Mouse (Mus musculus) liver, embryonic 14.5 days (tissue): Measurements from ENCODE around the gene Rcbtb2. TPM values are rescaled to one million over a fixed set of nuclear protein-coding genes. Genes with fewer than 3 reads are reported as not detected.

ENCODE experiments used
- ATAC-seq: fragments of 200-750 bp; cut with Nextera tagmentation; 2 replicates; pipeline ENCODE4 v1.8.0; 2017; ENCODE audit warnings: moderate number of reproducible peaks, mild to moderate bottlenecking, moderate library complexity; ENCODE audit not compliant: insufficient read depth
- DNase-seq, 3 experiments: peaks; one replicate each; pipeline ENCODE4 v3.0.0-alpha.2; 2012 to 2013; ENCODE audit warnings: low read depth in 3 of 3, low spot score in 3 of 3
- H3K27ac ChIP-seq: fragments of 300-500 bp; sonication (generic); 2 replicates; pipeline ENCODE4 v1.5.1; 2014; ENCODE audit warnings: moderate library complexity, mild to moderate bottlenecking, control low read depth, inconsistent platforms
- H3K27me3 ChIP-seq: fragments of 300-500 bp; sonication (generic); 2 replicates; pipeline ENCODE4 v1.6.1; 2014; ENCODE audit warnings: mild to moderate bottlenecking, low read length, moderate library complexity; ENCODE audit not compliant: control insufficient read depth, insufficient read depth
- H3K36me3 ChIP-seq: fragments of 300-500 bp; sonication (generic); replicated peaks from 2 replicates; pipeline ENCODE4 v1.6.1; 2014; ENCODE audit warnings: low read depth; ENCODE audit not compliant: control insufficient read depth, insufficient read depth
- H3K4me1 ChIP-seq, 2 experiments: fragments of 200-500 bp in 1 of 2; fragments of 300-500 bp in 1 of 2; sonication (generic) in 1 of 2; replicated peaks; 2 replicates each; pipeline ENCODE4 v1.6.1; 2012 to 2014; ENCODE audit warnings: antibody characterized with exemption in 1 of 2, inconsistent platforms in 1 of 2, low read length in 1 of 2; ENCODE audit not compliant: control insufficient read depth in 2 of 2, insufficient read depth in 2 of 2
- H3K4me2 ChIP-seq: fragments of 300-500 bp; sonication (generic); 2 replicates; pipeline ENCODE4 v1.6.1; 2014; ENCODE audit warnings: low read depth, mild to moderate bottlenecking, control low read depth, moderate library complexity
- H3K4me3 ChIP-seq, 2 experiments: fragments of 200-500 bp in 1 of 2; fragments of 300-500 bp in 1 of 2; sonication (generic) in 1 of 2; 2 replicates each; pipeline ENCODE4 v1.5.1; 2012 to 2014; ENCODE audit warnings: low read depth in 2 of 2, low read length in 2 of 2, mild to moderate bottlenecking in 2 of 2, control low read depth in 1 of 2, inconsistent platforms in 1 of 2, moderate library complexity in 1 of 2; ENCODE audit not compliant: insufficient read depth in 1 of 2
- H3K9ac ChIP-seq: fragments of 300-500 bp; sonication (generic); replicated peaks from 2 replicates; pipeline ENCODE4 v1.6.1; 2014; ENCODE audit warnings: mild to moderate bottlenecking, control low read depth, moderate library complexity
- H3K9me3 ChIP-seq: fragments of 300-500 bp; sonication (generic); 2 replicates; pipeline ENCODE4 v1.6.1; 2016; ENCODE audit warnings: low read length, mixed read lengths; ENCODE audit not compliant: control insufficient read depth
- CTCF ChIP-seq: IDR thresholded peaks from 2 replicates; pipeline ENCODE4 v1.5.1; 2016; ENCODE audit warnings: antibody characterized with exemption, low read depth, control low read depth
- EP300 ChIP-seq: IDR thresholded peaks from 2 replicates; pipeline ENCODE4 v1.6.1; 2016; ENCODE audit warnings: antibody characterized with exemption, low read depth
- WGBS: fragments of 180-500 bp; shearing (Covaris S2); extraction: QIAGEN DNeasy Blood & Tissue Kit; methylation state at CpG from one replicate; pipeline ENCODE4 v1.1.7; 2014; ENCODE audit not compliant: insufficient replicate concordance; 5-methylcytosine and 5-hydroxymethylcytosine counted together
- polyA plus RNA-seq, 2 experiments: library from polyadenylated mRNA; depleted of rRNA in 1 of 2; stranded (reverse) in 1 of 2; unstranded in 1 of 2; fragments of >200 nt; fragmentation: Nextera tagmentation in 1 of 2; extraction: Ambion mirVana in 1 of 2; gene quantifications; 2 replicates each; pipeline versions ENCODE4 v1.2.1 to v1.2.3; 2012 to 2014

The Rcbtb2 gene
- polyA plus RNA-seq, 2 experiments: 7.9 to 20.3 TPM

DNA sequence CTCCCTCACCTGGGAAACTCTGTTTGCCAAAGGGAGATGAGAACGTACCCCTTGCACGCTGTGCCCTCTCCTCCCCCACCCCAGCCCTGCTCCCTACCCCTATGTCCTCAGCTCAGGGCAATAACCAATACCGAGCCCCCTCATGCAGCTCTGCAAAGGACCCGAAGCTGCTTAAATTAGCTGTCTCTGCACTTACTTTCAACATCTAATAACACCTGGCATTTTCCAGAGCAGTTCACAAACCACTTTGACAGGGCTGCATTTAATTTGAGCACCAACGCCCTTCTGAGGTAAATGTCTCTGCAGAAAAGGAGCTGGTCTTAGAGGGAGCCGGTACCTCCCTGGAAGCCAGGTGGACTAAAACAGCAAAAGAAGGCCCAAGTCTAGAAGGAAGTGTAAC lies 3.4 kb upstream of the Rcbtb2 start:
- no peaks in the 10 kb centered on the region for H3K36me3 ChIP-seq
- H3K9me3 ChIP-seq: no peaks in the 10 kb centered on the region
- no peaks in the 10 kb centered on the region for H3K27me3 ChIP-seq
- H3K4me3 ChIP-seq: no peak overlapping the region
- H3K9ac ChIP-seq: no peak overlapping the region
- H3K4me2 ChIP-seq: no peak overlapping the region
- H3K27ac ChIP-seq: no peak overlapping the region
- 47% methylated on average over 6 of the region's 6 CpGs for WGBS
- DNase-seq (no peak), ATAC-seq (no peak)
- peaks cover 4 to 27% of the 10 kb centered on the region in 2 experiments for H3K4me1 ChIP-seq
- no peak for TF ChIP-seq EP300
- no peak for TF ChIP-seq CTCF

GRCm38 (mm10) chr14:73119966-73120365 lies 2.9 kb upstream of the Rcbtb2 start:
- Histone ChIP-seq H3K27ac (no peak overlapping the region), H3K4me2 (no peak overlapping the region), H3K9ac (no peak overlapping the region), H3K4me1 (peaks cover 4 to 27% of the 10 kb centered on the region in 2 experiments), H3K9me3 (no peaks in the 10 kb centered on the region), H3K4me3 (no peak overlapping the region), H3K36me3 (no peaks in the 10 kb centered on the region), H3K27me3 (no peaks in the 10 kb centered on the region)
- ATAC-seq: no peak
- no peak for DNase-seq
- WGBS: 34% methylated on average over 2 of the region's 2 CpGs
- TF ChIP-seq CTCF (no peak), EP300 (no peak)

- Histone ChIP-seq H3K9me3 (no peaks in the 10 kb centered on the region), H3K27me3 (no peaks in the 10 kb centered on the region), H3K4me2 (no peak overlapping the region), H3K4me1 (peaks cover 4 to 27% of the 10 kb centered on the region in 2 experiments), H3K4me3 (no peak overlapping the region), H3K27ac (no peak overlapping the region), H3K9ac (no peak overlapping the region), H3K36me3 (no peaks in the 10 kb centered on the region)
- WGBS: 19% methylated on average over 4 of the region's 4 CpGs
- TF ChIP-seq EP300: no peak
- TF ChIP-seq CTCF: no peak
- DNase-seq (no peak), ATAC-seq (no peak)
Observed at GRCm38 (mm10) chr14:73122211-73122922, 470 bp upstream of the Rcbtb2 start.

DNA sequence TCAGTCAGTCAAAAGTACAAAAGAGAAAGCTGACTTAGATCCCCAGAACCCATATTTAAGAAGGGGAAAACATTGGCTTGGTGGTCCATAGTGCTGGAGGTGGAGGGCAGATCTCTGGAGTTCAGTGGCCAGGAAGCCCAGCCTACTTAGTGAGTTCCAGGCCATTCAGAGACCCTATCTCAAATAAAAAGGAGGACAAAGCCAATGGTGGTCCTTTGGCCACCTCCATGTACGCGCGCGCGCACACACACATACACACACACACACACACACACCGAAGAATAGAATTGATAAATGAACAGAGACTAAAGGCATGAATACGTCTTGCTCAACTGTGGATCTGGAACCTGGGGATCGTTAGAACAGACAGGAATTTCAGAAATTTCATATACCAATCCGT lies 544 bp downstream of the Rcbtb2 start:
- Histone ChIP-seq H3K27me3 (no peaks in the 10 kb centered on the region), H3K4me2 (peak overlapping the region; percentile 22; the same call in 1 of the 2 replicates), H3K9ac (no peak overlapping the region), H3K4me3 (no peak overlapping the region), H3K9me3 (no peaks in the 10 kb centered on the region), H3K4me1 (peaks cover 4 to 27% of the 10 kb centered on the region in 2 experiments), H3K27ac (no peak overlapping the region), H3K36me3 (no peaks in the 10 kb centered on the region)
- ATAC-seq: no peak
- WGBS: 21% methylated on average over 9 of the region's 9 CpGs
- TF ChIP-seq CTCF (no peak), EP300 (no peak)
- no peak for DNase-seq

DNA sequence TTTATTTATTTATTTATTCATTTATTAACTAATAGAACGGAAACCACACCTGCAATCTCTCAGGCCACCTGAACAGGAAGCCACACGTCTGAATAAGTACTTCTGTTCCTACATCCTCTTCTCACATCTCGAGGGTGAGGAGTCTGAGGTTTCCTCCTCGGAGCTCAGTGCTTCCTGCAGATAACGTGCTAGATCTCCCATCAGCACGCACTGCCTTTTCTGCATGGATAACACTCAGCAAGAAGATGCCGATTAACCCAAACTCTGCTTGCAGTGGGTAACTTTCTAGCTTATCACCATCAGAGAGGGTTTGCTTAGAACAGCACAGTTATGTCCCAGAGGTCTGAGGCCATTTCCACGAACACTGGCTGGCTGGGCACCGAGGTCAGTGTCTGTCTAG lies 949 bp downstream of the Rcbtb2 start:
- H3K4me2 ChIP-seq: peak overlapping the region; percentile 22
- H3K9ac ChIP-seq: no peak overlapping the region
- DNase-seq: peak; percentile 31 to 42 (median 40)
- no peaks in the 10 kb centered on the region for H3K9me3 ChIP-seq
- TF ChIP-seq EP300: peak; percentile 60
- TF ChIP-seq CTCF: no peak
- peak; percentile 65 for ATAC-seq
- 14% methylated on average over 9 of the region's 9 CpGs for WGBS
- no peak overlapping the region for H3K4me3 ChIP-seq
- no peak overlapping the region for H3K27ac ChIP-seq
- peaks cover 4 to 23% of the 10 kb centered on the region in 2 experiments for H3K4me1 ChIP-seq
- no peaks in the 10 kb centered on the region for H3K27me3 ChIP-seq
- H3K36me3 ChIP-seq: no peaks in the 10 kb centered on the region
